Mouse (Mus musculus) hindbrain, embryonic 14.5 days (tissue): ENCODE results near the gene Psma3. TPM values are rescaled to one million over a fixed set of nuclear protein-coding genes. Genes with fewer than 3 reads are reported as not detected.
"Not testable (repeated sequence)": the region's sequence is repeated elsewhere in the genome, so short reads cannot be mapped to it uniquely, and the experiment has no call there.

Experiments
- ATAC-seq: fragments of 200-750 bp; cut with Nextera tagmentation; 2 replicates; pipeline ENCODE4 v1.8.0; 2017; ENCODE audit warnings: moderate number of reproducible peaks, mild to moderate bottlenecking, moderate TSS enrichment, moderate library complexity; ENCODE audit not compliant: low FRiP score
- DNase-seq: peaks from one replicate; pipeline ENCODE4 v3.0.0-alpha.2; 2015; ENCODE audit warnings: low spot score
- H3K27ac ChIP-seq: fragments of 300-500 bp; sonication (generic); 2 replicates; pipeline ENCODE4 v1.5.1; 2014; ENCODE audit warnings: mild to moderate bottlenecking, moderate library complexity
- H3K27me3 ChIP-seq: fragments of 300-500 bp; sonication (generic); 2 replicates; pipeline ENCODE4 v1.6.1; 2014; ENCODE audit warnings: mild to moderate bottlenecking, low read length, mixed read lengths; ENCODE audit not compliant: control insufficient read depth, insufficient read depth
- H3K36me3 ChIP-seq: fragments of 300-500 bp; sonication (generic); replicated peaks from 2 replicates; pipeline ENCODE4 v1.6.1; 2014; ENCODE audit not compliant: control insufficient read depth, insufficient read depth
- H3K4me1 ChIP-seq: fragments of 300-500 bp; sonication (generic); replicated peaks from 2 replicates; pipeline ENCODE4 v1.6.1; 2014; ENCODE audit warnings: antibody characterized with exemption, low read length, mixed read lengths; ENCODE audit not compliant: control insufficient read depth, insufficient read depth
- H3K4me2 ChIP-seq: fragments of 300-500 bp; sonication (generic); replicated peaks from 2 replicates; pipeline ENCODE4 v1.6.1; 2014; ENCODE audit warnings: mild to moderate bottlenecking, moderate library complexity
- H3K4me3 ChIP-seq: fragments of 300-500 bp; sonication (generic); replicated peaks from 2 replicates; pipeline ENCODE4 v1.5.1; 2014; ENCODE audit warnings: mild to moderate bottlenecking, low read length
- H3K9ac ChIP-seq: fragments of 300-500 bp; sonication (generic); 2 replicates; pipeline ENCODE4 v1.6.1; 2014
- H3K9me3 ChIP-seq: fragments of 300-500 bp; sonication (generic); 2 replicates; pipeline ENCODE4 v1.6.1; 2016; ENCODE audit warnings: low read length; ENCODE audit not compliant: control insufficient read depth
- WGBS: fragments of 180-500 bp; shearing (Covaris S2); extraction: QIAGEN DNeasy Blood & Tissue Kit; methylation state at CpG from one replicate; pipeline ENCODE4 v1.1.7; 2014; 5-methylcytosine and 5-hydroxymethylcytosine counted together
- polyA plus RNA-seq: library from polyadenylated mRNA; unstranded; fragments of >200 nt; fragmentation: Nextera tagmentation; extraction: Ambion mirVana; gene quantifications from 2 replicates; pipeline ENCODE4 v1.2.1, GENCODE M21; 2014

Gene Psma3
- polyA plus RNA-seq, 1 experiment from 2014 or later: 564 TPM

DNA sequence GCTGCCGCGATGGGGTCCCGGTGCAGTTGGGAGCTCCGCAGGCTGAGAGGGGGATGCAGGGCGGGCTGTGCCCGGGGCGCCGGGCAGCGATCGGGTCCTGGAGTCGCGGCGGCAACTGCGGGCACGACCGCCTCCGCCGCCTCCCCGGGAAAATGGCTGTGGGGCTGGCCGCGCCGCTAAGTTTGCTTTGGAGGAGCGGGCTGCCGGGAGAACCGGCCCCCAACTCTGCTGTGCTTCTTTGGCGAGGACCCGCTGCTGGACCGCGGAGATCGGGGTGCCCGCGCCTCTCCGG is 41.7 kb downstream of the Psma3 start:
- H3K4me1 ChIP-seq: peaks cover 31% of the 10 kb centered on the region
- H3K27me3 ChIP-seq: no peaks in the 10 kb centered on the region
- peaks cover 39% of the 10 kb centered on the region for H3K36me3 ChIP-seq
- peak overlapping the region; percentile 61 for H3K4me2 ChIP-seq
- no peak for DNase-seq
- WGBS: 0% methylated on average over 32 of the region's 33 CpGs
- peak overlapping the region; percentile 76 for H3K9ac ChIP-seq
- peak overlapping the region; percentile 83 for H3K27ac ChIP-seq
- no peak for ATAC-seq
- H3K4me3 ChIP-seq: peak overlapping the region; percentile 88
- H3K9me3 ChIP-seq: no peaks in the 10 kb centered on the region

DNA sequence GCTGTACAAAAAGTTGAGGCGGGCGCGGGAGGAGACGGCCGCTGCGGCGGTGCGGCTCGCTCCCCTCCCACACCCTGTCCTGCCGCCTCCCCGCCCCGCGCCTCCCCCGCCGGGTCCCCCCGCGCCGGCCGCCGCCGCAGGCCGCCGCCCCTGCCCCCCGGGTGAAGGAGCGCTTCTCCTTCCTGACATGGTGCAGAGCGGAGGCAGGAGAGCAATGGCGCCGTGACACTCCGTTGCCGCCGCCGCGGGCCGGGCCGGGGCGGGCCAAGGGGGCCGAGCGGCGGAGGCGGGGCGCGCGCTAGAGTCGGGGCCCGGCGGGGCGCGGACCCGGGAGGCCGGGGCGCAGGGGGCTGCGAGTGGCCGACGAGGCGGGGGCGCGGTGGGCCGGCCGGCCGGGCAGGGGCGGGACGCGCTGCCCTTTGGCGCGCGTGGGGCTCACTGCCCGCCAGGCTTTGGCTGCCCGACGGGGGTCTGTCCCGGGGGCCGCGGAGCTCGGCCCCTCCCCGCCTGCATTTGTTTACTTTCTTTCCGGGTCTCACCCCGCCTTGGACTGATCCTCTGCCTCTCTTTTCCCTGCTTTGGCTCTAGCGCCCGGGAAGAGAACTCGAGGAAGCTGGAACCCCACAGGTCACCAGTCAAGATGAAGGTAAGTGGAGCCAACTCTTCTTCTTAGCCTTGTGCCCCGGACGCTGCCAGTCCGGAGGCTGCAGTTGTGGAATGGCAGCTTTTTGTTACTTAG is 42.3 kb downstream of the Psma3 start:
- Histone ChIP-seq H3K4me3 (peak overlapping the region; percentile 88), H3K27me3 (no peaks in the 10 kb centered on the region), H3K9me3 (no peaks in the 10 kb centered on the region), H3K36me3 (peaks cover 44% of the 10 kb centered on the region), H3K27ac (peak overlapping the region; percentile 83), H3K4me2 (peak overlapping the region; percentile 61), H3K4me1 (peaks cover 31% of the 10 kb centered on the region), H3K9ac (peak overlapping the region; percentile 76)
- no peak for ATAC-seq
- no peak for DNase-seq
- under 1% methylated on average over 35 of the region's 82 CpGs for WGBS

- no peaks in the 10 kb centered on the region for H3K9me3 ChIP-seq
- no peaks in the 10 kb centered on the region for H3K27me3 ChIP-seq
- H3K4me3 ChIP-seq: peak overlapping the region; percentile 88
- H3K9ac ChIP-seq: peak overlapping the region; percentile 76
- ATAC-seq (no peak), DNase-seq (no peak)
- peaks cover 25% of the 10 kb centered on the region for H3K4me1 ChIP-seq
- H3K4me2 ChIP-seq: peak overlapping the region; percentile 61
- WGBS: 27% methylated on average over 5 of the region's 5 CpGs
- H3K36me3 ChIP-seq: peaks cover 43% of the 10 kb centered on the region
- no peak overlapping the region for H3K27ac ChIP-seq
Measured at GRCm38 (mm10) chr12:71017242-71017571, 42.8 kb downstream of the Psma3 start.

GRCm38 (mm10) chr12:71017827-71018226 is 43.4 kb downstream of the Psma3 start:
- Histone ChIP-seq H3K27ac (no peak overlapping the region), H3K36me3 (peaks cover 42% of the 10 kb centered on the region), H3K9ac (no peak overlapping the region), H3K9me3 (no peaks in the 10 kb centered on the region), H3K27me3 (no peaks in the 10 kb centered on the region), H3K4me1 (peaks cover 21% of the 10 kb centered on the region), H3K4me3 (peak overlapping the region; percentile 88; the same call in 1 of the 2 replicates), H3K4me2 (peak overlapping the region; percentile 61; the same call in 1 of the 2 replicates)
- DNase-seq: no peak
- ATAC-seq: no peak
- 86% methylated on average over 10 of the region's 10 CpGs for WGBS

DNA sequence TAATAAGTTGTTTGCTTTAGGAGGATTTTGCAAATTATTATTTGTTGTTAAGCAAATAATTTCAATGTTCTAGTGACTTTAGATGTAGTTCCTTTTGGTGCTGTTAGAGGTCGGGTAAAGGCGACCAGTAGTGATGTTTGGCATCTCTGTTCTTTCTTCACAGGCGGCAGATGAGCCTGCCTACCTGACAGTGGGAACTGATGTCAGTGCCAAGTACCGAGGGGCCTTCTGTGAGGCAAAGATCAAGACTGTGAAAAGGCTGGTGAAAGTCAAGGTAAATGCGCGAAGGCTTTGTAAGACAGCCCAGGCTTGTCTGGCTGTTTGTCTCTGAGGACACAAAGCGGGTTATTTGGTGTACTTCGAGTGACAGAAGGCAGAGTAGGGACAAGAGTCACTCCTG is 44.8 kb downstream of the Psma3 start:
- H3K9me3 ChIP-seq: no peaks in the 10 kb centered on the region
- H3K4me2 ChIP-seq: no peak overlapping the region
- H3K36me3 ChIP-seq: peaks cover 47% of the 10 kb centered on the region
- H3K27ac ChIP-seq: no peak overlapping the region
- H3K4me1 ChIP-seq: peaks cover 7% of the 10 kb centered on the region
- no peak overlapping the region for H3K9ac ChIP-seq
- H3K27me3 ChIP-seq: no peaks in the 10 kb centered on the region
- DNase-seq (no peak), ATAC-seq (no peak)
- 90% methylated on average over 8 of the region's 8 CpGs for WGBS
- no peak overlapping the region for H3K4me3 ChIP-seq

- H3K4me1 ChIP-seq: no peaks in the 10 kb centered on the region
- no peak overlapping the region for H3K9ac ChIP-seq
- DNase-seq (no peak), ATAC-seq (no peak)
- no peak overlapping the region for H3K27ac ChIP-seq
- H3K27me3 ChIP-seq: no peaks in the 10 kb centered on the region
- WGBS: 98% methylated on average over 10 of the region's 10 CpGs
- H3K4me2 ChIP-seq: no peak overlapping the region
- H3K36me3 ChIP-seq: peaks cover 90% of the 10 kb centered on the region
- H3K4me3 ChIP-seq: no peak overlapping the region
- H3K9me3 ChIP-seq: no peaks in the 10 kb centered on the region
Measured at GRCm38 (mm10) chr12:71024411-71024810, 50.0 kb downstream of the Psma3 start.

DNA sequence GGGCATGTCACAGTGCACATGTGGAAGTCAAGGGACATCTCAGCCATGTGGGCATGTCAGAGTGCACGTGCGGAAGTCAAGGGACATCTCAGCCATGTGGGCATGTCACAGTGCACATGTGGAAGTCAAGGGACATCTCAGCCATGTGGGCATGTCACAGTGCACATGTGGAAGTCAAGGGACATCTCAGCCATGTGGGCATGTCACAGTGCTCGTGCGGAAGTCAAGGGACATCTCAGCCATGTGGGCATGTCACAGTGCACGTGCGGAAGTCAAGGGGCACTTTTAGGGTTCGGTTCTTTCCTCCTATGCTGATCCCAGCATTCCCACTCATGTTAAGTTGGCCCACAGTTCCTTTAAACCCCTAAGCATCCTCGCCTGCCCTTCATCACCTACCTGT is 53.8 kb downstream of the Psma3 start:
- not testable (repeated sequence) for H3K4me3 ChIP-seq, DNase-seq, H3K9ac ChIP-seq, H3K4me2 ChIP-seq, H3K27me3 ChIP-seq, H3K4me1 ChIP-seq, ATAC-seq, H3K27ac ChIP-seq, H3K9me3 ChIP-seq
- H3K36me3 ChIP-seq: peaks cover 81% of the 10 kb centered on the region
- WGBS: 94% methylated on average over 8 of the region's 8 CpGs

DNA sequence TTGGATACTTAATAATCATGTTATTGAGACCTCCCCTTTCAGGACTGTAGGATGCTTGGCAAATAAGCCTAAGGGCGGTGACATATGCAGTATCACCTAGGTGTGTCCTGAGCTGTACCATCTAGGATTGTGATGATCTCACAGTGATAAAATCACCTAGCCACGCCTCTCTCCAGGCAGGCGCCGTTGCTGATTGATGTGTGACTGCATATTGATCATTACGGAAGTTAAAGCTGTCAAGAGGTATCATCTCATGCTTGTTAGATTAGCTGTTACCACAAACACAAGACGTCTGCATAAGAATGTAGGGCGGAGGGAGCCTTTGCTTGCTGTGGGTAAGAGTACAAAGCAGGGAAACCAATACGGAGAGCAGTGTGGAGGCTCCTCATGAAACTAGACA is 55.8 kb downstream of the Psma3 start:
- H3K4me3 ChIP-seq: no peak overlapping the region
- peaks cover 61% of the 10 kb centered on the region for H3K36me3 ChIP-seq

GRCm38 (mm10) chr12:71030722-71031121 is 56.3 kb downstream of the Psma3 start:
- Histone ChIP-seq H3K4me2 (no peak overlapping the region), H3K27me3 (no peaks in the 10 kb centered on the region), H3K4me3 (no peak overlapping the region), H3K27ac (no peak overlapping the region), H3K36me3 (peaks cover 56% of the 10 kb centered on the region), H3K9me3 (no peaks in the 10 kb centered on the region), H3K9ac (no peak overlapping the region), H3K4me1 (no peaks in the 10 kb centered on the region)
- ATAC-seq (no peak), DNase-seq (no peak)
- 96% methylated on average over 5 of the region's 5 CpGs for whole genome bisulfite sequencing

More for the DNA sequence above, 55.8 kb downstream of the Psma3 start:
- H3K4me2 ChIP-seq: no peak overlapping the region
- no peak for ATAC-seq
- no peak for DNase-seq
- H3K9me3 ChIP-seq: no peaks in the 10 kb centered on the region
- H3K27ac ChIP-seq: no peak overlapping the region
- 89% methylated on average over 8 of the region's 8 CpGs for WGBS
- H3K9ac ChIP-seq: no peak overlapping the region
- no peaks in the 10 kb centered on the region for H3K4me1 ChIP-seq
- H3K27me3 ChIP-seq: no peaks in the 10 kb centered on the region

DNA sequence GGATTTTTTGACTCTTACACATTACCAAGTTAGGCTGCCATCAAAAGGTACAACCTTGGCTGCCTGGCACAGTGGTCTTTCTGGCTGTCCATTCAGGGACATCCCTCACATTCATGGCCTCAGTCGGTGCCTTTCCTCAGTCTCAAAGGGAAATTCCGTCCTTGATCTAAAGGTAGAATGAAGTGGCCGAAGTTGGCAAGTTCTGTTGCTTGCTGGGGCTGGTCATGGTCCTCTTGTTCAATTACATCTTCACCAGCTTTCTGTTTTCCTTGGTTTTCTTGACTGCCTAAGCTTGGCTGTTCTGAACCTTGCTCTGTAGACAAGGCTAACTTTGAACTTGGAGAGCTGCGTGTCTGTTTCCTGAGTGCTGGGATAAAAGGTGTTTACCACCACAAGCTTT is 61.4 kb downstream of the Psma3 start:
- DNase-seq (no peak), ATAC-seq (no peak)
- no peak overlapping the region for H3K9ac ChIP-seq
- no peaks in the 10 kb centered on the region for H3K4me1 ChIP-seq
- H3K36me3 ChIP-seq: peaks cover 53% of the 10 kb centered on the region
- WGBS: 92% methylated on average over 4 of the region's 4 CpGs
- no peaks in the 10 kb centered on the region for H3K9me3 ChIP-seq
- H3K27me3 ChIP-seq: no peaks in the 10 kb centered on the region
- H3K4me3 ChIP-seq: no peak overlapping the region
- no peak overlapping the region for H3K4me2 ChIP-seq
- H3K27ac ChIP-seq: no peak overlapping the region
